Mouse (Mus musculus): ENCODE results near the gene Inpp5k.
A peak's percentile ranks its signal among the peaks of the same experiment; 100 is the strongest.
"Not testable (repeated sequence)": the region's sequence is repeated elsewhere in the genome, so short reads cannot be mapped to it uniquely, and the experiment has no call there.

The Inpp5k gene

GRCm38 (mm10) chr11:75677881-75678746 lies 47.3 kb downstream of the Inpp5k start:
- ATAC-seq (ENCODE audit: low TSS enrichment): no peak

- ATAC-seq (ENCODE audit: low TSS enrichment): peak; percentile 96
Observed at GRCm38 (mm10) chr11:75678747-75679438, 48.1 kb downstream of the Inpp5k start, which contains the start of gene Crk. TSS of gene Crk (plus strand) at chr11:75679259.

GRCm38 (mm10) chr11:75679439-75680171 lies 48.8 kb downstream of the Inpp5k start:
- peak; percentile 75 for ATAC-seq (ENCODE audit: low TSS enrichment)

- ATAC-seq (ENCODE audit: low TSS enrichment): no peak
Observed at GRCm38 (mm10) chr11:75684462-75684861, 53.7 kb downstream of the Inpp5k start.

GRCm38 (mm10) chr11:75684956-75685355 lies 54.2 kb downstream of the Inpp5k start:
- no peak for ATAC-seq (ENCODE audit: low TSS enrichment)

GRCm38 (mm10) chr11:75687343-75687993 lies 56.7 kb downstream of the Inpp5k start:
- ATAC-seq (ENCODE audit: low TSS enrichment): no peak

GRCm38 (mm10) chr11:75688132-75688531 lies 57.3 kb downstream of the Inpp5k start:
- no peak for ATAC-seq (ENCODE audit: low TSS enrichment)

GRCm38 (mm10) chr11:75689977-75690376 lies 59.2 kb downstream of the Inpp5k start:
- no peak for ATAC-seq (ENCODE audit: low TSS enrichment)

GRCm38 (mm10) chr11:75691047-75691446 lies 60.3 kb downstream of the Inpp5k start:
- ATAC-seq (ENCODE audit: low TSS enrichment): no peak

- ATAC-seq (ENCODE audit: low TSS enrichment): no peak
Observed at GRCm38 (mm10) chr11:75693570-75693969, 62.8 kb downstream of the Inpp5k start.

GRCm38 (mm10) chr11:75697464-75697863 lies 66.7 kb downstream of the Inpp5k start:
- not testable (repeated sequence) for ATAC-seq (ENCODE audit: low TSS enrichment)
